Mouse (Mus musculus) testis, adult 2 months (tissue): Measurements from ENCODE around the gene Maml2. TPM values are rescaled to one million over a fixed set of nuclear protein-coding genes. Genes with fewer than 3 reads are reported as not detected.

Experiments used
- H3K27ac ChIP-seq: fragments of 200-500 bp; 2 replicates; pipeline ENCODE4 v1.5.1; 2012; ENCODE audit warnings: low read depth, low read length; ENCODE audit not compliant: control insufficient read depth, insufficient read depth
- H3K27me3 ChIP-seq: fragments of 200-500 bp; 2 replicates; pipeline ENCODE4 v1.6.1; 2012; ENCODE audit warnings: mild to moderate bottlenecking, low read length, moderate library complexity; ENCODE audit not compliant: control insufficient read depth, insufficient read depth
- H3K36me3 ChIP-seq: fragments of 200-500 bp; 2 replicates; pipeline ENCODE4 v1.6.1; 2012; ENCODE audit warnings: mild to moderate bottlenecking, low read length; ENCODE audit not compliant: control insufficient read depth, insufficient read depth
- H3K4me1 ChIP-seq: fragments of 200-500 bp; 2 replicates; pipeline ENCODE4 v1.6.1; 2012; ENCODE audit warnings: low read length; ENCODE audit not compliant: control insufficient read depth, insufficient read depth
- H3K4me3 ChIP-seq: fragments of 200-500 bp; 2 replicates; pipeline ENCODE4 v1.5.1; 2012; ENCODE audit warnings: low read depth, mild to moderate bottlenecking, low read length, moderate library complexity, mixed read lengths; ENCODE audit not compliant: control insufficient read depth
- CTCF ChIP-seq: fragments of 200-500 bp; IDR thresholded peaks from 2 replicates; pipeline ENCODE4 v1.5.1; 2012; ENCODE audit warnings: low read depth, mild to moderate bottlenecking, inconsistent platforms, low read length, moderate library complexity; ENCODE audit not compliant: control insufficient read depth, insufficient read depth, insufficient replicate concordance
- POLR2A ChIP-seq: fragments of 200-500 bp; IDR thresholded peaks from 2 replicates; pipeline ENCODE4 v1.6.1; 2012; ENCODE audit warnings: low read depth, mild to moderate bottlenecking, inconsistent platforms, low read length, moderate library complexity; ENCODE audit not compliant: control insufficient read depth
- polyA plus RNA-seq: library from polyadenylated mRNA; depleted of rRNA; stranded (reverse); fragments of >200 nt; gene quantifications from 2 replicates; pipeline ENCODE4 v1.2.3, GENCODE M21; 2012

The Maml2 gene
- polyA plus RNA-seq, 1 experiment, result 0.56 TPM

DNA sequence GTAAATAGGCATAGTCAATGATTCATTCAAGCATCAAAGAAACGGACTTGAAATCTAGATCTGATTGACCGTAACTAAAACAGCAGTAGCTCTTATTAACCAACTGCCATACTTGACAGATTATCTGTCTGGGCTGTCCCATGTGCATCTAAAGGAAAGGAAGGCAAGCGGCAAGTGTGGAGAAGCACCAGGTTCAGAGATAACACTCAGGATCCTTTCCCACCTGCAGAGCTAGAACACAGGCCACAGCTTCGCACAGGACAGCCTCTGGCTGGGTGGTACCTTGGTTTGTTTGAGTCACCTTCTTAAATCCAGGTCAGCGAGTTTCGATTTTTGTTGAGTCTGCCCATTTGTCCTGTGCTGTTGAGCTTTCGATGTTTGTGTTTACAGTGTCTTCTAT, 240.4 kb downstream of the Maml2 start:
- TF ChIP-seq CTCF (no peak), POLR2A (no peak)
- no peak overlapping the region for H3K27ac ChIP-seq
- no peaks in the 10 kb centered on the region for H3K36me3 ChIP-seq
- no peak overlapping the region for H3K4me3 ChIP-seq
- H3K27me3 ChIP-seq, result no peaks in the 10 kb centered on the region
- no peaks in the 10 kb centered on the region for H3K4me1 ChIP-seq

GRCm38 (mm10) chr9:13539535-13539934, 241.8 kb downstream of the Maml2 start:
- no peaks in the 10 kb centered on the region for H3K4me1 ChIP-seq
- TF ChIP-seq POLR2A (no peak), CTCF (no peak)
- no peaks in the 10 kb centered on the region for H3K36me3 ChIP-seq
- H3K27ac ChIP-seq, result no peak overlapping the region
- H3K4me3 ChIP-seq, result no peak overlapping the region
- H3K27me3 ChIP-seq, result no peaks in the 10 kb centered on the region

DNA sequence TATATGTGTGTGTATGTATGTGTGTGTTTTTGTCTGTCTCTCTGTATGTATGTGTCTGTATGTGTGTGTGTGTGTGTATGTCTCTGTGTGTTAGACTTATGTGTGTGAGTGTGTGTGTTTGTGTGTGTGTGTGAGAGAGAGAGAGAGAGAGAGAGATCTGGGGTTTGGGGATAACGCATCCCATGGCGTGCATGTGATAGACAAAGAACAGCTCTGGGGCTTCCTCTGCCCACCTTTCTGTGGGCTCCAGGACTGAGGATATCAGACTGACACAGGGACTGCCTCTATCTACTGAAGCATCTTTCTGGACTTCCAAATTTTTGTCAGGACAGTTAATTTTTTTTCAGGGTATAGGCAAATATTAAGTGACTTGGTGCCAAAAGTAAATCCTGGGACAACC, 242.5 kb downstream of the Maml2 start:
- H3K27me3 ChIP-seq, result no peaks in the 10 kb centered on the region
- no peaks in the 10 kb centered on the region for H3K4me1 ChIP-seq
- H3K27ac ChIP-seq, result no peak overlapping the region

GRCm38 (mm10) chr9:13540781-13541180, 243.0 kb downstream of the Maml2 start:
- TF ChIP-seq CTCF, result no peak
- no peak for TF ChIP-seq POLR2A
- Histone ChIP-seq H3K27ac (no peak overlapping the region), H3K27me3 (no peaks in the 10 kb centered on the region), H3K36me3 (no peaks in the 10 kb centered on the region), H3K4me1 (no peaks in the 10 kb centered on the region), H3K4me3 (no peak overlapping the region)

More for the DNA sequence above, 242.5 kb downstream of the Maml2 start:
- TF ChIP-seq CTCF (no peak), POLR2A (no peak)
- no peaks in the 10 kb centered on the region for H3K36me3 ChIP-seq
- H3K4me3 ChIP-seq, result no peak overlapping the region

DNA sequence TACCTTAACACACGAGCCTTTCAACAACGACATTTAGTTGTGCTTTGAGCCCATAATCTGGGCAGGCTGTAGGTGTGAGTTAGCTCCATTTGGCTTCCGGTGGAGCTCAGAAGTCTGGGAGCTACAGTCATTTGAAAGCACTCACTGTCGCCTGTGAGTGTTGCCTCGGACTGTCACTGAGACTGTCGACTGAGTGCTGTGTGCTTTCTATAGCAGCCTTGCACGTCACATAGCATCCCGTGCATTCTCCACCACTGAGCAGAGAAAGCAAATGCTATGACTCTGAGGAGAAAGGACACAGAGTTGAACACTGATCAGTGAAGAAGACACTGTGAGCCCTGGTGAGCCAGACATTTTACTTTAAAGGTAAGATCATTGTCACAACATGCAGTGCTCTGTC, 245.4 kb downstream of the Maml2 start:
- no peaks in the 10 kb centered on the region for H3K36me3 ChIP-seq
- TF ChIP-seq CTCF, result no peak
- no peak for TF ChIP-seq POLR2A
- no peak overlapping the region for H3K27ac ChIP-seq
- peak overlapping the region; percentile 16 for H3K4me3 ChIP-seq
- H3K4me1 ChIP-seq, result no peaks in the 10 kb centered on the region
- no peaks in the 10 kb centered on the region for H3K27me3 ChIP-seq

GRCm38 (mm10) chr9:13544133-13544532, 246.4 kb downstream of the Maml2 start:
- H3K36me3 ChIP-seq, result no peaks in the 10 kb centered on the region
- H3K27me3 ChIP-seq, result no peaks in the 10 kb centered on the region
- TF ChIP-seq CTCF (no peak), POLR2A (no peak)
- H3K27ac ChIP-seq, result no peak overlapping the region
- no peak overlapping the region for H3K4me3 ChIP-seq
- no peaks in the 10 kb centered on the region for H3K4me1 ChIP-seq

GRCm38 (mm10) chr9:13545726-13546125, 248.0 kb downstream of the Maml2 start:
- Histone ChIP-seq H3K27me3 (no peaks in the 10 kb centered on the region), H3K4me1 (no peaks in the 10 kb centered on the region), H3K36me3 (no peaks in the 10 kb centered on the region), H3K4me3 (no peak overlapping the region), H3K27ac (no peak overlapping the region)
- no peak for TF ChIP-seq CTCF
- no peak for TF ChIP-seq POLR2A

DNA sequence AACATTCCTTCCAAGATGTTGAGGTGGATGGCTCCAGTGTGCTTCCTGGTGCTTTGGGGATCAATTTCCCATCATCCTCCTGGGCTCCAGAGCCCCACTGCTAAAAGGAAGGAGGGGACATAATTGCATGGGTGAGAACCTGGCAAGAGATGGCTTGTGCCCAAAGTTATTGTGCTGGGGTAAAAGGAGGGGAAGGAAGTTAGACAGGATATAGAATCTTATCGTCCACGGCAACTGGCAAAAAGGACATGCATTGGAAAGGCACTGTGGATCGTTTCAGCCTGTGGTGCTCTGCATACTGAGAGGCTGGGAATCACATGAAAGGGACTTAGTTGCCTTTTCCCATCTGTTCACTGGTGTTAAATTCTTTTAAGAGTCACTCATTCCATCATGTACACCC, 252.2 kb downstream of the Maml2 start:
- TF ChIP-seq CTCF (no peak), POLR2A (no peak)
- Histone ChIP-seq H3K27ac (no peak overlapping the region), H3K4me3 (no peak overlapping the region), H3K27me3 (no peaks in the 10 kb centered on the region), H3K4me1 (no peaks in the 10 kb centered on the region), H3K36me3 (no peaks in the 10 kb centered on the region)
